Mouse (Mus musculus) adrenal gland, adult 2 months (tissue): ENCODE data around the gene March1. TPM values are rescaled to one million over a fixed set of nuclear protein-coding genes. Genes with fewer than 3 reads are reported as not detected.

Source experiments
- DNase-seq: peaks from one replicate; pipeline ENCODE4 v3.0.0; 2021
- polyA plus RNA-seq: library from polyadenylated mRNA; depleted of rRNA; stranded (reverse); fragments of >200 nt; gene quantifications from 2 replicates; pipeline ENCODE4 v1.2.3, GENCODE M21; 2012
- total RNA-seq, 2 experiments: library from RNA; stranded (reverse); gene quantifications; 2 replicates each; pipeline ENCODE4 v1.2.3; 2021

Gene March1
- total and polyA plus RNA-seq, 3 experiments = 0.40 to 2.0 (median 1.4) TPM

- no peak for DNase-seq
These were observed 370.0 kb downstream of the March1 start for GRCm38 (mm10) chr8:65987665-65988064.

GRCm38 (mm10) chr8:66022815-66023214 is 405.1 kb downstream of the March1 start:
- DNase-seq = no peak

- no peak for DNase-seq
These were observed 416.0 kb downstream of the March1 start for GRCm38 (mm10) chr8:66033651-66034050.

- DNase-seq = no peak
These were observed 416.7 kb downstream of the March1 start for GRCm38 (mm10) chr8:66034429-66034828.

GRCm38 (mm10) chr8:66094152-66094551 is 476.5 kb downstream of the March1 start:
- DNase-seq = no peak

- no peak for DNase-seq
These were observed 480.4 kb downstream of the March1 start for GRCm38 (mm10) chr8:66098148-66098547.

GRCm38 (mm10) chr8:66119294-66119693 is 501.6 kb downstream of the March1 start:
- DNase-seq = no peak

- no peak for DNase-seq
These were observed 541.9 kb downstream of the March1 start for GRCm38 (mm10) chr8:66159648-66160047.

- no peak for DNase-seq
These were observed 549.1 kb downstream of the March1 start for GRCm38 (mm10) chr8:66166835-66167234.

- DNase-seq = no peak
These were observed 549.9 kb downstream of the March1 start for GRCm38 (mm10) chr8:66167405-66168173.

GRCm38 (mm10) chr8:66179336-66179735 is 561.6 kb downstream of the March1 start:
- no peak for DNase-seq

- DNase-seq = no peak
These were observed 563.6 kb downstream of the March1 start for GRCm38 (mm10) chr8:66181265-66181664.

- no peak for DNase-seq
These were observed 564.6 kb downstream of the March1 start for GRCm38 (mm10) chr8:66182257-66182656.

- no peak for DNase-seq
These were observed 565.8 kb downstream of the March1 start for GRCm38 (mm10) chr8:66183454-66183853.

- no peak for DNase-seq
These were observed 567.5 kb downstream of the March1 start for GRCm38 (mm10) chr8:66185226-66185625.

GRCm38 (mm10) chr8:66194416-66194815 is 576.7 kb downstream of the March1 start:
- DNase-seq = no peak

- no peak for DNase-seq
These were observed 582.5 kb downstream of the March1 start for GRCm38 (mm10) chr8:66200169-66200568.

GRCm38 (mm10) chr8:66203814-66204438 is 586.2 kb downstream of the March1 start:
- DNase-seq = no peak

- no peak for DNase-seq
These were observed 591.9 kb downstream of the March1 start for GRCm38 (mm10) chr8:66209553-66209952.

GRCm38 (mm10) chr8:66210294-66210693 is 592.6 kb downstream of the March1 start:
- no peak for DNase-seq

- no peak for DNase-seq
These were observed 602.3 kb downstream of the March1 start for GRCm38 (mm10) chr8:66219974-66220373.

- no peak for DNase-seq
These were observed 612.2 kb downstream of the March1 start for GRCm38 (mm10) chr8:66229931-66230330.

GRCm38 (mm10) chr8:66269546-66269945 is 651.8 kb downstream of the March1 start:
- no peak for DNase-seq

GRCm38 (mm10) chr8:66270116-66270515 is 652.4 kb downstream of the March1 start:
- DNase-seq = no peak
